Mouse (Mus musculus) small intestine, adult 2 months (tissue): Measurements from ENCODE around the gene Rpl26.

ENCODE experiments used
- CTCF ChIP-seq: fragments of 200-500 bp; IDR thresholded peaks from 2 replicates; pipeline ENCODE4 v1.5.1; 2012; ENCODE audit warnings: low read depth, mild to moderate bottlenecking, control low read depth, inconsistent platforms, low read length, moderate library complexity, mixed read lengths; ENCODE audit not compliant: insufficient replicate concordance, insufficient read length; ENCODE audit errors: extremely low read depth
- POLR2A ChIP-seq: fragments of 200-500 bp; IDR thresholded peaks from 2 replicates; pipeline ENCODE4 v1.6.1; 2012; ENCODE audit warnings: low read depth, mild to moderate bottlenecking, control low read depth, inconsistent platforms, low read length, moderate library complexity

GRCm38 (mm10) chr11:68871277-68871676 lies 30.1 kb upstream of the Rpl26 start:
- TF ChIP-seq CTCF (no peak), POLR2A (no peak)
